Mouse (Mus musculus) R1 (cell line): Measurements from ENCODE around the gene Nacc1.
"Not testable (repeated sequence)": the region's sequence is repeated elsewhere in the genome, so short reads cannot be mapped to it uniquely, and the experiment has no call there.

Experiments used
- DNase-seq: peaks from one replicate; pipeline ENCODE4 v3.0.0-alpha.2; 2018; ENCODE audit warnings: low read depth, low spot score

The Nacc1 gene

GRCm38 (mm10) chr8:84640617-84641294 lies 46.9 kb downstream of the Nacc1 start:
- no peak for DNase-seq

DNA sequence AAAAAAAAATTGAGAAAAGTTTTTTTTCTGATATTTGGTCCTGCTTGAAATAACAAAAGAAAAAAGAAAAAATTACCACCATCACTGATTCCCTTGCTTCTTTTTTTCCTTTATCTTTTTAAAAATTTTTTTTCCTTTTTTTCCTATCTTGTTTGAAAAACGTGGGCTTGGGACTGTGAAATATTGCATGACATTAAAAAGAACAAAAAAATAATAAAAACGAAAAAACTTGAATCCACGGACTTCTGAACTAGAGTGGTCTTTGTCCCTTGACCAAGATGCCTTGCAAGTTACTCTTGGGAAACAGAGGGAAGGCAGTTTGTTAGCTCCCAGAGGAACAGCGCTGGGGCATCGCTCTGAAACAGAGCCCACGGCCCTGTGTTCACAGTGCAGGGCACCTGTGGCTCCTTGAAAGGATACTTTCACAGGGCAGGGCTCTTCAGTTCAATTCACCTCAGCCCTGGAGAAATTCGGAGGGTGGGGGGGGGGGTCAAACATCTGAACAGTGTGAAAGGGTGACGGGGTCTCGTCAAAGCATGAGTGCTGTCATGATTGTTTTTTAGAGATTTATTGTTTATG lies 47.6 kb downstream of the Nacc1 start:
- no peak for DNase-seq

DNA sequence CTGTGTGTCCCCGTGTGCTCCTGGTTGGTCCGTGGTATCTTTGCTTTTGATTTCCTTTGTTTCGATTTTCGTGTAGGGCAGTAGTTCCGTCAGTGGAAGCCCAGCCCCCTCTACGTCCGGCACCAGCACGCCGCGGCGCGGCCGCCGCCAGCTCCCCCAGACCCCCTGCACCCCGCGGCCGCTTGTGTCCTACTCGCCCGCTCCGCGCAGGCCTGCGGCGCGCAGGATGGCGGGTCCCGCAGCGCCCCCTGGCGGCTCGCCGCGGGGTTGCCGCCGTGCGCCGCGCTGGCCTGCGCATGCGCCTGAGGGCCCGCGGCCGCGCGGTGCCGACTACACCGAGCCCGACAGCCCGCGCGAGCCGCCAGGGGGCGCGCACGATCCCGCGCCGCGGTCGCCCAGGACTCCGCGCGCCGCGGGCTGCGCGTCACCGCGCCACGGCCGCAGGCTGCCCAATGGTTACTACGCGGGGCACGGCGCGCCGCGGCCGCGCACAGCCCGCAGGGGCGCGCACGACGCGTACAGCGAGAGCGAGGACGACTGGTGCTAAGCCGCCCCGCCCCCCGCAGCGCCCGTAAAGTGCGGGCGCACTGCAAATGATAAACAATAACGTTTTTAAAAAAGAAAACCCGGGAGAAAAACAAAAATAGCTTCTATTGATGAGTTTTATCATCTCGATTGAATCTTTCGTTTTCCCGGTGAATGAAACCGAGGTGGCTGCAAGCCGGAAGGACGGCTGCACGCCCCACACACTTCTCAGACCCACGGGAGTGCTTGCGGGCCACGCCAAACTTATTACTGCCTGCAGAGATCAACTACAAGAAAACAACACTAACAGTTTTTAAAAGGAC lies 48.3 kb downstream of the Nacc1 start:
- peak; percentile 88 for DNase-seq

GRCm38 (mm10) chr8:84638555-84639161 lies 49.0 kb downstream of the Nacc1 start:
- no peak for DNase-seq

DNA sequence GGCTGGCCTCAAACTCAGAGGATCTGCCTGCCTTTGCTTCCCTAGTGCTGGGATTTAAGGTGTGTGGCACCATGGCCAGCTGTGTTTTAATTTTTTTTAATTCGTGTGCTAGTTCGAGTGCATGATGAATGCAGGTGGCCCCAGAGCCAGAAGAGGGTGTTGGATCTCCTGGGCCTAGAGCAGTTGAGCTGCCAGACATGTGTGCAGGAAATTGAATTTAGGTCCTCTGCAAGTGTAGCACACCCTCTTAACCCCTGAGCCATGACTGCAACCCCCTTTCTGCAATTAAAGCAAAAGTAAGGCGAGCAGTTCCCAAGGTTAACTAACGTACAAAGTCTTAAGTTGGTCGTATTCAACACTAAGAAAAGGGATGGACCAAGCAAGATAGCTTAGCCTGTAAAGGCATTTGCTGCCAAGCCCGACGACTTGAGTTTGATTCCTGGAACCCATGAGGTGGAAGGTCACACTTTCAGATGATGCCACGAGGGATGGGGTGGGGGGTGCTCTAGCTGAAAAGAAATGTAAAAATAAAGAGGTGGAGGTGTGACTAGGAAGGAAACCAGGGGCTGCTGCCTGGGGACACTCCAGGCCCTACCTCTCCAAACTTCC lies 49.6 kb downstream of the Nacc1 start:
- no peak for DNase-seq

GRCm38 (mm10) chr8:84636051-84636691 lies 51.5 kb downstream of the Nacc1 start:
- DNase-seq: no peak

- no peak for DNase-seq
Measured at GRCm38 (mm10) chr8:84635397-84636050, 52.1 kb downstream of the Nacc1 start.

GRCm38 (mm10) chr8:84634849-84635304 lies 52.8 kb downstream of the Nacc1 start:
- DNase-seq: no peak

GRCm38 (mm10) chr8:84633841-84634584 lies 53.6 kb downstream of the Nacc1 start:
- DNase-seq: peak; percentile 78

DNA sequence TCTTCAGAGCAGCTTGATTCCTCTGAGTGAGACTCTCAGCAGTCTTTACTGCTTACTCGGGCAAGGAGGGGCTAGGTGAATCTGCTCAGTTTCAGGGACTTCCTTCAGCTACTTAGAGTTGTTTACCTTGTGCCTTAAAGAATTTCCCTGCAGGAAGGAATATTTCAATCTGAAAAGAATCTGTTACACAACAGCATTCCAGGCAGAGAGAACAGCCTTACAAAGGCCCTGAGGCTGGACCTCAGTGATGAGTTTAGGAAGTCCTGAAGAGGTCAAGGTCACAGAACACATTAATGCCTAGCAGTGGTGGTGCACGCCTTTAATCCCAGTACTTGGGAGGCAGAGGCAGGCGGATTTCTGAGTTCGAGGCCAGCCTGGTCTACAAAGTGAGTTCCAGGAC lies 55.8 kb downstream of the Nacc1 start:
- DNase-seq: peak; percentile 94

GRCm38 (mm10) chr8:84630145-84630544 lies 57.5 kb downstream of the Nacc1 start:
- peak; percentile 59 for DNase-seq

DNA sequence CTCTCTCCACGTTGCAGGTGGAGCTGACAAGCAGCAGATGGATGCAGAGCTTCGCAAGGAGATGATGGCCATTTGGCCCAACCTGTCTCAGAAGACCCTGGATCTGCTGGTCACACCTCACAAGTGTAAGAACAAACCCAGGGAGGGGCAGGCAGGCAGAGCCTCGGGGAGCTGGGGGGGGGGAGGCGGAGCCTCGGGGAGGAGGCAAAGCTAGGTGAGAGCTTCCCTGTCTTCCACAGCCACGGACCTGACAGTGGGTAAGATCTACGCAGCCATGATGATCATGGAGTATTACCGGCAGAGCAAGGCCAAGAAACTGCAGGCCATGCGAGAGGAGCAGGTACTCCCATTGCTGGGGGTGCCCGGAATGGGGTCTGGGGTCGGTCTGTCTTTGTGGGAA lies 58.1 kb downstream of the Nacc1 start:
- DNase-seq: peak; percentile 71

GRCm38 (mm10) chr8:84623425-84623824 lies 64.2 kb downstream of the Nacc1 start:
- DNase-seq: not testable (repeated sequence)

- DNase-seq: peak; percentile 73
Measured at GRCm38 (mm10) chr8:84621102-84621625, 66.5 kb downstream of the Nacc1 start.
